ENCODE assay signal across 15 mouse cellular contexts in the genomic region with DNA sequence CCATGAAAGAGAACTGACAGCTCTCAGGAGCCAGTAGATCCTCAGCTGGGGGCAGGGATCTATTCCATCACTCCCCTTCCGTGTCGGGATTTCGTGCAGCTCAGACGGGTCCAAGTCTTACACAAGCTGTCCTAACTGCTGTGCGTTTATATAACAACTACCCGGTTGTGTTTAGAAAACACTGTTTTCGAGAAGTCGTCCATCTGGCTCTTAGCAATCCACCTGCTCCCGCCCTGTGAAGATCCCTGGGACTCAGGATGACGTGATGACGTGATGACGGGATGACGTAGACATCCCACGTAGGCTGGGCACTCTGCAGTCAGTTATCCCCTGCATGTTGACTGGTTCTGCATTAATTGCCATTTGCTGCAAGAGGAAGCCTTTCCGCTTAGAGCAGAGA. TPM values are rescaled to one million over a fixed set of nuclear protein-coding genes. Genes with fewer than 3 reads are reported as not detected.
DNase-seq lines count a peak whose midpoint lies in the region; ATAC-seq and TF ChIP-seq lines count a peak whose summit lies in the region.
"Had no signal": no experiment of that assay in that cellular context is flagged by ENCODE, and none has a peak within 500 bp of the region (broad histone marks: within the 10 kb centered on the region; RNA-seq: fewer than 3 reads in every experiment).

No protein-coding gene starts in this region.

- H3K9me3 ChIP-seq in forebrain, embryonic 16.5 days (ENCODE audit: control insufficient read depth, low read length) = no peaks in the 10 kb centered on the region
- no peaks in the 10 kb centered on the region for H3K9me3 ChIP-seq in stomach, postnatal 0 days (ENCODE audit: control insufficient read depth, low read length)
- no peaks in the 10 kb centered on the region for H3K9me3 ChIP-seq in midbrain, postnatal 0 days (ENCODE audit: low read length)
- H3K9me3 ChIP-seq: heart, embryonic 15.5 days; hindbrain, embryonic 12.5 days; midbrain, embryonic 12.5 days; neural tube, embryonic 12.5 days had no signal

- H3K27me3 ChIP-seq in forebrain, embryonic 16.5 days (replicated peaks; ENCODE audit: control insufficient read depth, insufficient read depth, low read length) = no peaks in the 10 kb centered on the region
- no peaks in the 10 kb centered on the region for H3K27me3 ChIP-seq in stomach, postnatal 0 days (ENCODE audit: control insufficient read depth, insufficient read depth, low read length)
- H3K27me3 ChIP-seq in midbrain, postnatal 0 days (ENCODE audit: insufficient read depth, low read length) = no peaks in the 10 kb centered on the region
- H3K27me3 ChIP-seq: heart, embryonic 15.5 days; hindbrain, embryonic 12.5 days; midbrain, embryonic 12.5 days; neural tube, embryonic 12.5 days had no signal

- no peak overlapping the region for H3K4me3 ChIP-seq in forebrain, embryonic 16.5 days (replicated peaks; ENCODE audit: low read length)
- H3K4me3 ChIP-seq in stomach, postnatal 0 days (ENCODE audit: low read depth, low read length) = no peak overlapping the region
- H3K4me3 ChIP-seq in midbrain, postnatal 0 days (ENCODE audit: low read depth, low read length) = no peak overlapping the region
- H3K4me3 ChIP-seq: heart, embryonic 15.5 days; hindbrain, embryonic 12.5 days; midbrain, embryonic 12.5 days; neural tube, embryonic 12.5 days had no signal

- H3K9ac ChIP-seq in forebrain, embryonic 16.5 days (replicated peaks; ENCODE audit: low read depth, low read length) = no peak overlapping the region
- no peak overlapping the region for H3K9ac ChIP-seq in stomach, postnatal 0 days (ENCODE audit: low read length)
- no peak overlapping the region for H3K9ac ChIP-seq in midbrain, postnatal 0 days (replicated peaks; ENCODE audit: low read length, poor library complexity, severe bottlenecking)
- H3K9ac ChIP-seq: heart, embryonic 15.5 days; hindbrain, embryonic 12.5 days; midbrain, embryonic 12.5 days; neural tube, embryonic 12.5 days had no signal

- no peak for TF ChIP-seq CTCF in stomach, postnatal 0 days (IDR thresholded peaks at IDR 0.05; ENCODE audit: low read depth)
- no peak for TF ChIP-seq CTCF in midbrain, postnatal 0 days (IDR thresholded peaks at IDR 0.05)

- peak; percentile 75 for ATAC-seq in forebrain, embryonic 16.5 days
- no peak for ATAC-seq in stomach, postnatal 0 days (ENCODE audit: low FRiP score, low TSS enrichment)
- ATAC-seq in midbrain, postnatal 0 days (ENCODE audit: low FRiP score) = no peak

- H3K27ac ChIP-seq in forebrain, embryonic 16.5 days (ENCODE audit: low read length) = no peak overlapping the region
- no peak overlapping the region for H3K27ac ChIP-seq in stomach, postnatal 0 days (replicated peaks)
- H3K27ac ChIP-seq in midbrain, postnatal 0 days (ENCODE audit: low read depth, low read length) = no peak overlapping the region
- H3K27ac ChIP-seq: heart, embryonic 15.5 days; hindbrain, embryonic 12.5 days; midbrain, embryonic 12.5 days; neural tube, embryonic 12.5 days had no signal

- DNase-seq in WW6 (ENCODE audit: low read depth, low spot score) = peak; percentile 67
- DNase-seq in layer of hippocampus, postnatal 14 days (ENCODE audit: low spot score in 2 of 2) = peak; percentile 56 to 76
- peak; percentile 64 for DNase-seq in right cerebral cortex, postnatal 14 days
- DNase-seq in stomach, postnatal 0 days (ENCODE audit: low spot score) = no peak
- DNase-seq in urinary bladder, adult 18-20 months (ENCODE audit: low spot score in 2 of 2) = no peak
- no peak for DNase-seq in midbrain, postnatal 0 days (ENCODE audit: low spot score)
- DNase-seq: kidney, adult 18-20 months; retina, postnatal 1 day had no signal

- 61% methylated on average over 15 of the region's 15 CpGs for WGBS in forebrain, embryonic 16.5 days
- WGBS in stomach, postnatal 0 days = 54% methylated on average over 15 of the region's 15 CpGs
- 85% methylated on average over 15 of the region's 15 CpGs for WGBS in midbrain, postnatal 0 days

- no peak for TF ChIP-seq EP300 in stomach, postnatal 0 days (optimal IDR thresholded peaks at IDR 0.05)

- H3K4me1 ChIP-seq in forebrain, embryonic 16.5 days (replicated peaks; ENCODE audit: control insufficient read depth, insufficient read depth, low read length) = no peaks in the 10 kb centered on the region
- no peaks in the 10 kb centered on the region for H3K4me1 ChIP-seq in stomach, postnatal 0 days (replicated peaks; ENCODE audit: control insufficient read depth, insufficient read depth)
- no peaks in the 10 kb centered on the region for H3K4me1 ChIP-seq in midbrain, postnatal 0 days (ENCODE audit: insufficient read depth, low read length)
- H3K4me1 ChIP-seq: heart, embryonic 15.5 days; hindbrain, embryonic 12.5 days; midbrain, embryonic 12.5 days; neural tube, embryonic 12.5 days had no signal

- H3K4me2 ChIP-seq in forebrain, embryonic 16.5 days (ENCODE audit: low read length) = no peak overlapping the region; the same call in 1 of the 2 replicates
- no peak overlapping the region for H3K4me2 ChIP-seq in stomach, postnatal 0 days (replicated peaks; ENCODE audit: low read depth)
- H3K4me2 ChIP-seq in midbrain, postnatal 0 days (ENCODE audit: low read depth, low read length, poor library complexity, severe bottlenecking) = no peak overlapping the region
- H3K4me2 ChIP-seq: heart, embryonic 15.5 days; hindbrain, embryonic 12.5 days; liver, embryonic 11.5 days; midbrain, embryonic 12.5 days; neural tube, embryonic 12.5 days had no signal

- H3K36me3 ChIP-seq in forebrain, embryonic 16.5 days (ENCODE audit: control insufficient read depth, insufficient read depth) = no peaks in the 10 kb centered on the region
- H3K36me3 ChIP-seq in stomach, postnatal 0 days (ENCODE audit: control insufficient read depth, insufficient read depth, low read length) = no peaks in the 10 kb centered on the region
- H3K36me3 ChIP-seq in midbrain, postnatal 0 days (ENCODE audit: insufficient read depth, low read length) = no peaks in the 10 kb centered on the region
- H3K36me3 ChIP-seq: heart, embryonic 15.5 days; hindbrain, embryonic 12.5 days; midbrain, embryonic 12.5 days; neural tube, embryonic 12.5 days had no signal

RNA-seq across cellular contexts. Expression of gene Cnp, which starts 10.4 kb away (rescaled TPM):
- 22.8 and 29.8 TPM in 2 replicates for polyA plus RNA-seq in forebrain, embryonic 16.5 days (2015; fragmentation: Nextera tagmentation; extraction: Ambion mirVana)
- 100 to 1,000 TPM; 355 to 359 TPM for total RNA-seq in layer of hippocampus, postnatal 14 days (2021)
- polyA plus RNA-seq in stomach, postnatal 0 days (2015; fragmentation: Nextera tagmentation; extraction: Ambion mirVana) = 23.5 and 25.7 TPM in 2 replicates
- 54.7 and 68.8 TPM in 2 replicates for total RNA-seq in midbrain, postnatal 0 days (2014; rRNA removed)
- polyA plus RNA-seq in midbrain, postnatal 0 days (2015; fragmentation: Nextera tagmentation; extraction: Ambion mirVana) = 65.3 and 76.0 TPM in 2 replicates

RNA-seq across cellular contexts. Expression of gene Ttc25, which starts 18.9 kb away (rescaled TPM):
- polyA plus RNA-seq in forebrain, embryonic 16.5 days (2015; fragmentation: Nextera tagmentation; extraction: Ambion mirVana) = 1.0 and 2.0 TPM in 2 replicates
- 1 to 10 TPM in 1 of 2 experiments, under 1 TPM in 1; 0.60 to 1.5 TPM for total RNA-seq in layer of hippocampus, postnatal 14 days (2021)
- polyA plus RNA-seq in stomach, postnatal 0 days (2015; fragmentation: Nextera tagmentation; extraction: Ambion mirVana) = 0.17 and 0.33 TPM in 2 replicates
- 0.33 and 0.71 TPM in 2 replicates for total RNA-seq in midbrain, postnatal 0 days (2014; rRNA removed)
- polyA plus RNA-seq in midbrain, postnatal 0 days (2015; fragmentation: Nextera tagmentation; extraction: Ambion mirVana) = 0.96 and 1.4 TPM in 2 replicates
- polyA plus RNA-seq: large intestine, adult 2 months had no signal

RNA-seq across cellular contexts. Expression of gene Acly, which starts 36.5 kb away (rescaled TPM):
- polyA plus RNA-seq in forebrain, embryonic 16.5 days (2015; fragmentation: Nextera tagmentation; extraction: Ambion mirVana) = 242 and 248 TPM in 2 replicates
- 100 to 1,000 TPM; 110 to 119 TPM for total RNA-seq in layer of hippocampus, postnatal 14 days (2021)
- polyA plus RNA-seq in stomach, postnatal 0 days (2015; fragmentation: Nextera tagmentation; extraction: Ambion mirVana) = 70.3 and 70.6 TPM in 2 replicates
- total RNA-seq in midbrain, postnatal 0 days (2014; rRNA removed) = 207 and 228 TPM in 2 replicates
- polyA plus RNA-seq in midbrain, postnatal 0 days (2015; fragmentation: Nextera tagmentation; extraction: Ambion mirVana) = 116 and 120 TPM in 2 replicates

RNA-seq across cellular contexts. Expression of gene Nkiras2, which starts 54.7 kb away (rescaled TPM):
- polyA plus RNA-seq in forebrain, embryonic 16.5 days (2015; fragmentation: Nextera tagmentation; extraction: Ambion mirVana) = 85.6 and 96.1 TPM in 2 replicates
- total RNA-seq in layer of hippocampus, postnatal 14 days (2021) = 10 to 100 TPM; 22.8 to 23.0 TPM
- polyA plus RNA-seq in stomach, postnatal 0 days (2015; fragmentation: Nextera tagmentation; extraction: Ambion mirVana) = 59.0 and 63.1 TPM in 2 replicates
- total RNA-seq in midbrain, postnatal 0 days (2014; rRNA removed) = 106 and 125 TPM in 2 replicates
- 80.9 and 89.3 TPM in 2 replicates for polyA plus RNA-seq in midbrain, postnatal 0 days (2015; fragmentation: Nextera tagmentation; extraction: Ambion mirVana)

RNA-seq across cellular contexts. Expression of gene Dnajc7, which starts 55.7 kb away (rescaled TPM):
- polyA plus RNA-seq in forebrain, embryonic 16.5 days (2015; fragmentation: Nextera tagmentation; extraction: Ambion mirVana) = 296 and 326 TPM in 2 replicates
- total RNA-seq in layer of hippocampus, postnatal 14 days (2021) = 100 to 1,000 TPM; 237 to 253 TPM
- 91.9 and 96.1 TPM in 2 replicates for polyA plus RNA-seq in stomach, postnatal 0 days (2015; fragmentation: Nextera tagmentation; extraction: Ambion mirVana)
- 67.1 and 75.9 TPM in 2 replicates for total RNA-seq in midbrain, postnatal 0 days (2014; rRNA removed)
- 228 and 234 TPM in 2 replicates for polyA plus RNA-seq in midbrain, postnatal 0 days (2015; fragmentation: Nextera tagmentation; extraction: Ambion mirVana)

Comparison
In these comparisons a context has a peak if more than half of its experiments do, and no peak if none do; other contexts are left out.
1. DNase-seq: peak in WW6 (single experiment), layer of hippocampus, postnatal 14 days (2 of 2) and right cerebral cortex, postnatal 14 days (single experiment); none in stomach, postnatal 0 days (single experiment), urinary bladder, adult 18-20 months (0 of 2) and midbrain, postnatal 0 days (single experiment).